Mouse (Mus musculus) regulatory T cell (primary cell): ENCODE results near the gene Hps4.

Experiments
- in situ Hi-C: fragments of 300-600 bp; cut with MboI, MseI; formaldehyde crosslinking; loops from one replicate; pipeline ENCODE4 v1.15.1; 2025; ENCODE audit warnings: high pct_unique_total_duplicates

Gene Hps4

GRCm38 (mm10) chr5:112366879-112367278 is 24.0 kb downstream of the Hps4 start:
- in situ Hi-C loops = no loop called here

- in situ Hi-C loops = no loop called here
Measured at GRCm38 (mm10) chr5:112367338-112367737, 24.5 kb downstream of the Hps4 start.

- in situ Hi-C loops = no loop called here
Measured at GRCm38 (mm10) chr5:112367929-112368328, 25.0 kb downstream of the Hps4 start.

GRCm38 (mm10) chr5:112368666-112369065 is 25.8 kb downstream of the Hps4 start:
- in situ Hi-C loops = no loop called here

GRCm38 (mm10) chr5:112369326-112369725 is 26.4 kb downstream of the Hps4 start:
- in situ Hi-C loops = no loop called here

- in situ Hi-C loops = no loop called here
Measured at GRCm38 (mm10) chr5:112370236-112370813, 27.4 kb downstream of the Hps4 start.

GRCm38 (mm10) chr5:112371933-112372332 is 29.1 kb downstream of the Hps4 start:
- in situ Hi-C loops = no loop called here

GRCm38 (mm10) chr5:112376111-112376510 is 33.2 kb downstream of the Hps4 start:
- in situ Hi-C loops = no loop called here

- in situ Hi-C loops = no loop called here
Measured at GRCm38 (mm10) chr5:112377380-112377779, 34.5 kb downstream of the Hps4 start.

- in situ Hi-C loops = no loop called here
Measured at GRCm38 (mm10) chr5:112378716-112379115, 35.8 kb downstream of the Hps4 start.

- in situ Hi-C loops = no loop called here
Measured at GRCm38 (mm10) chr5:112381154-112381553, 38.3 kb downstream of the Hps4 start.

- in situ Hi-C loops = no loop called here
Measured at GRCm38 (mm10) chr5:112382042-112382441, 39.2 kb downstream of the Hps4 start.

- in situ Hi-C loops = no loop called here
Measured at GRCm38 (mm10) chr5:112382641-112383330, 39.9 kb downstream of the Hps4 start.

- in situ Hi-C loops = no loop called here
Measured at GRCm38 (mm10) chr5:112384805-112385472, 42.1 kb downstream of the Hps4 start.

- in situ Hi-C loops = no loop called here
Measured at GRCm38 (mm10) chr5:112385973-112386372, 43.1 kb downstream of the Hps4 start.

- in situ Hi-C loops = no loop called here
Measured at GRCm38 (mm10) chr5:112389352-112389751, 46.5 kb downstream of the Hps4 start.

GRCm38 (mm10) chr5:112391002-112391401 is 48.1 kb downstream of the Hps4 start:
- in situ Hi-C loops = no loop called here

GRCm38 (mm10) chr5:112391676-112392323 is 48.9 kb downstream of the Hps4 start:
- in situ Hi-C loops = no loop called here

GRCm38 (mm10) chr5:112393741-112394414 is 51.0 kb downstream of the Hps4 start:
- in situ Hi-C loops = no loop called here

GRCm38 (mm10) chr5:112394415-112394763 is 51.5 kb downstream of the Hps4 start:
- in situ Hi-C loops = no loop called here

GRCm38 (mm10) chr5:112394779-112395443 is 52.0 kb downstream of the Hps4 start, which contains the start of gene Asphd2:
Asphd2 (minus strand) TSS chr5:112394866.
- in situ Hi-C loops = no loop called here
